Mouse (Mus musculus) splenic B cell, adult 2 months (primary cell): ENCODE data around the gene Ankrd2.
A peak's percentile ranks its signal among the peaks of the same experiment; 100 is the strongest.

Experiments
- DNase-seq: peaks from one replicate; pipeline ENCODE4 v3.0.0-alpha.2; 2011; ENCODE audit warnings: low read depth, low spot score
- H3K27me3 ChIP-seq: 2 replicates; pipeline ENCODE4 v1.6.1; 2012; ENCODE audit warnings: mild to moderate bottlenecking, low read length, moderate library complexity, mixed read lengths; ENCODE audit not compliant: control insufficient read depth, poor library complexity, insufficient read depth, severe bottlenecking
- H3K36me3 ChIP-seq: 2 replicates; pipeline ENCODE4 v1.6.1; 2012; ENCODE audit warnings: mild to moderate bottlenecking, low read length, moderate library complexity, mixed read lengths; ENCODE audit not compliant: control insufficient read depth, poor library complexity, insufficient read depth, severe bottlenecking

Gene Ankrd2

GRCm38 (mm10) chr19:42035456-42036248 lies at the start of gene Ankrd2:
Ankrd2 (plus strand) TSS chr19:42036000.
- H3K27me3 ChIP-seq: no peaks in the 10 kb centered on the region
- H3K36me3 ChIP-seq: peaks cover 2% of the 10 kb centered on the region; the same call in 1 of the 2 replicates
- DNase-seq: peak; percentile 79

- Histone ChIP-seq H3K36me3 (no peaks in the 10 kb centered on the region; the same call in 1 of the 2 replicates), H3K27me3 (no peaks in the 10 kb centered on the region)
Measured at GRCm38 (mm10) chr19:41987206-41987605, 48.6 kb upstream of the Ankrd2 start.

GRCm38 (mm10) chr19:41989810-41990209 lies 46.0 kb upstream of the Ankrd2 start:
- Histone ChIP-seq H3K36me3 (no peaks in the 10 kb centered on the region; the same call in 1 of the 2 replicates), H3K27me3 (no peaks in the 10 kb centered on the region)
- no peak for DNase-seq

More at GRCm38 (mm10) chr19:41987206-41987605, 48.6 kb upstream of the Ankrd2 start:
- DNase-seq: no peak

GRCm38 (mm10) chr19:41991926-41992477 lies 43.8 kb upstream of the Ankrd2 start:
- H3K27me3 ChIP-seq: no peaks in the 10 kb centered on the region
- no peak for DNase-seq
- no peaks in the 10 kb centered on the region; the same call in 1 of the 2 replicates for H3K36me3 ChIP-seq

- Histone ChIP-seq H3K27me3 (no peaks in the 10 kb centered on the region), H3K36me3 (no peaks in the 10 kb centered on the region; the same call in 1 of the 2 replicates)
- no peak for DNase-seq
Measured at GRCm38 (mm10) chr19:41992971-41993370, 42.8 kb upstream of the Ankrd2 start.

- no peaks in the 10 kb centered on the region; the same call in 1 of the 2 replicates for H3K36me3 ChIP-seq
- no peaks in the 10 kb centered on the region for H3K27me3 ChIP-seq
- DNase-seq: no peak
Measured at GRCm38 (mm10) chr19:41993484-41993883, 42.3 kb upstream of the Ankrd2 start.

GRCm38 (mm10) chr19:41994023-41994422 lies 41.8 kb upstream of the Ankrd2 start:
- no peak for DNase-seq
- H3K27me3 ChIP-seq: no peaks in the 10 kb centered on the region
- H3K36me3 ChIP-seq: no peaks in the 10 kb centered on the region; the same call in 1 of the 2 replicates

- Histone ChIP-seq H3K36me3 (no peaks in the 10 kb centered on the region; the same call in 1 of the 2 replicates), H3K27me3 (no peaks in the 10 kb centered on the region)
- no peak for DNase-seq
Measured at GRCm38 (mm10) chr19:41995483-41995882, 40.3 kb upstream of the Ankrd2 start.

GRCm38 (mm10) chr19:41997090-41997489 lies 38.7 kb upstream of the Ankrd2 start:
- no peaks in the 10 kb centered on the region; the same call in 1 of the 2 replicates for H3K36me3 ChIP-seq
- no peaks in the 10 kb centered on the region for H3K27me3 ChIP-seq
- no peak for DNase-seq

GRCm38 (mm10) chr19:41998770-41999548 lies 36.8 kb upstream of the Ankrd2 start:
- no peaks in the 10 kb centered on the region for H3K27me3 ChIP-seq
- DNase-seq: no peak
- no peaks in the 10 kb centered on the region; the same call in 1 of the 2 replicates for H3K36me3 ChIP-seq

GRCm38 (mm10) chr19:41999688-42000283 lies 36.0 kb upstream of the Ankrd2 start:
- no peak for DNase-seq
- Histone ChIP-seq H3K36me3 (no peaks in the 10 kb centered on the region), H3K27me3 (no peaks in the 10 kb centered on the region)

- no peak for DNase-seq
Measured at GRCm38 (mm10) chr19:42000446-42000958, 35.3 kb upstream of the Ankrd2 start.

GRCm38 (mm10) chr19:42001253-42001980 lies 34.4 kb upstream of the Ankrd2 start:
- no peak for DNase-seq
- Histone ChIP-seq H3K36me3 (no peaks in the 10 kb centered on the region), H3K27me3 (no peaks in the 10 kb centered on the region)

More at GRCm38 (mm10) chr19:42000446-42000958, 35.3 kb upstream of the Ankrd2 start:
- H3K27me3 ChIP-seq: no peaks in the 10 kb centered on the region
- H3K36me3 ChIP-seq: no peaks in the 10 kb centered on the region

GRCm38 (mm10) chr19:42004258-42004657 lies 31.5 kb upstream of the Ankrd2 start:
- DNase-seq: no peak
- Histone ChIP-seq H3K36me3 (no peaks in the 10 kb centered on the region), H3K27me3 (no peaks in the 10 kb centered on the region)
